Mouse (Mus musculus) induced T-regulatory cell, adult 2 months (primary cell): ENCODE results near the gene Man2a1.

Experiments used
- DNase-seq: peaks from one replicate; pipeline ENCODE4 v3.0.0-alpha.2; 2012; ENCODE audit warnings: low read depth

Man2a1 gene

DNA sequence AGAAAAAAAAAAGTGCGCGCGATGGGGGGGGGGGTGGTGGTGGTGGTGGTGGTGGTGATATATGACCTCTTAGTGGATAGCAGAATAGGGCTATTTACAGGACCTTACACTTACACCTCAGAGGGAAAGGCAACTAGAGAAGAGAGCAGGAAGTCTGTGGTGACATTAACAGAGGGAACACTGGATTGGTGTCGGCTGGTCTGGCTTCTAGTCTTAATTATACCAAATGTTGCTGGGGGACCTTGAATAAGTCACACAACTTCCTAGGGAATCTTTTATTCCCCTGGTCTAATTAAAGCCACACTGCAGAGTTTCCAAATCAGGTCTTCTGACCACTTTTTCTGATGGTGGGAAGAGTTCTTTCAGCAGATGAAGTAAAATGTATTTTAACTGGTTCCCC, 163.0 kb downstream of the Man2a1 start:
- DNase-seq = no peak

DNA sequence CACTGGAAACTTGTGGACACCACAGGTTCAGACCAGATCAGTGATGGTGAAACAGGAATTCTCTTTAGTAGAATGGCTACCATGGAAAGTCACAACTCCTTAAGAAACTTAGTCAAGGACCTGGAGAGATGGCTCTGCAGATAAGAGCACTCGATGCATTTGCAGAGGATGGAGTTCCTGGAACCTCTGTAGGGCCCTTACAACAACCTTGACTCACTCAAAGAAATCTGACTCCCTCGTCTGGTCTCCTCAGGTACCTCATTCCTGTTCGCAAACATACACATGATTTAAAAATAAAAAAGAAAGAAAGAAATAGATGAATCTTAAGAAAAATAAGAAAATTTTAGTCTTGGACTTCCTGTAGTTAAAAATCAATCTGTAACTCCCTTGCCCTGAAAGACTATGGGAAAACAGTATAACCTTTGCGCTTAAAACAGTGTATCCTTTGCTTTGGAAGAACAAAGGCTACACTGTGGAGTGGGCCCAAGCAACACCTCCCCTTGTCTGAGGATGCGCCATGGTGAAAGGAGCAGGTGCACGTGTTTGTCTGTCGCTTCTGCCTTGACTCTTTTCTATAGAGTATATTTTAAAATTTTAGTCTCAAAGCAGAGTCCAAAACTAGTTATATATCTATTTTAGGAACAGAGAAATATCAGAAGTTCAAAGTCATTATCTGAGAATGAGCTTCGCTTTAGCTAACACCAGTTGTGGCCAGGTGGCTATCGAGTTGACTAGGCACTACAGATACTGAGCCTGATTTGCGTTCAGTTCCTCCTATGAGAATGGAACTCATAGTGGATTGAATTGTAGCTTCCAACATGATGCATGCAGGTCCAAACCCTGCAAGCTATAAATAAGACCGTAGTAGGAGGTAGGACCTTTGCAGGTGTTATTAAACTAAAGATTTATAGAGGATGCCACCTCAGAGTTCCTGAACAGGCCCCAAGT, 163.9 kb downstream of the Man2a1 start:
- no peak for DNase-seq

DNA sequence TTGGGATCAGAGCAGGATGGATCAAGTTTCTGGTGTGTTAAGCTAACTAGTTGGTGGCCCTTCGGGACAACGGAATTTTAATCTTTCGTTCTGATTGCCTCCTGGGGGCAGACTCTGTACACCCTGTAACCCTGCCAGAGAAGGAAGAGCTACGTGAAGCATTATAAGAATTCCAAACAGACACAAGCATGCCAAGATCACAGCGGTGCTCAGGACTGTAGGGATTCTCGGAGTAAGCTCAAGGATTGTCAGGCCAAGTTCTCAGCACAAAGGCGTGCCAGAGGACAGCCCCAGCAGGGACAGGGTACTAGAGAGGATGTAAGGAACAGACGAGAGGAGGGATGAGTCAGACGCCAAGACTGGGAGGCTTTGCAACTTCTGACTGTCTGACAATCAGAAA, 164.8 kb downstream of the Man2a1 start:
- DNase-seq = no peak

DNA sequence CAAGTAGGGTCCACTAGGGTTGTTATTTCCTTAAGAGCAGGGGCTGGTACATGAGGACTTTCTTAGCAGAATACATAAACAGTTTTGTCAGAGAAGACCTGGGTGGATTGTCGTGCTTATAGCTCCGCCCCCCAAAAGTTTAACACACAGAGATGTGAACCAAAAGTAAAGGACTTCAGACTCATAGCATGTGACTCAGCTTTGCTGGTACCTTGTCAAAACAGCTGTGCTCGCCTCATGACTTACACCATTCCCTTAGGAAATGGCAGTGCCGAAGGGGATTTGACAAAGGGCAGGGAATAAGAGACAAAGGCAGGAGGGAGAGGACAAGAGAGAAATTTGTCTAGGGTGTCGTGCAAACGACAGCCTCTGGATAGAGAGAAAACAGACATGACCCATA, 166.0 kb downstream of the Man2a1 start:
- DNase-seq = no peak

DNA sequence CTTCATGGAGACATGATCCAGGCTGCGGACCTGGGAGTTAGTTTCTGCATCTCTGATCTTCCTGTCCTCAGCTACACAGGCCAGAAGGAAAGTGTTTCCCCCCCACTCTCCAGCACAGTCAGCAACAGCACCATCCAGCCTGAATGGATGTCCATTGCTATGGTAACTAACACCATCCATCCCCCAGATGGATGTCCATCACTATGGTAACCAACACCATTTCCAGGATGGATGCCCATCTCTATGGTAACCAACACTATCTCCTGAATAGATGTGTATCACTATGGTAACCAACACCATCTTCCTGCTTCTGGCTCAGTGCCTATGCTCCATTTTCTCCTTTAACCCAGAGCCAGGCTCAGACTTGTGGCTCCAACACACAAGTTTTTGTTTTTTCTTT, 169.7 kb downstream of the Man2a1 start:
- DNase-seq = no peak

DNA sequence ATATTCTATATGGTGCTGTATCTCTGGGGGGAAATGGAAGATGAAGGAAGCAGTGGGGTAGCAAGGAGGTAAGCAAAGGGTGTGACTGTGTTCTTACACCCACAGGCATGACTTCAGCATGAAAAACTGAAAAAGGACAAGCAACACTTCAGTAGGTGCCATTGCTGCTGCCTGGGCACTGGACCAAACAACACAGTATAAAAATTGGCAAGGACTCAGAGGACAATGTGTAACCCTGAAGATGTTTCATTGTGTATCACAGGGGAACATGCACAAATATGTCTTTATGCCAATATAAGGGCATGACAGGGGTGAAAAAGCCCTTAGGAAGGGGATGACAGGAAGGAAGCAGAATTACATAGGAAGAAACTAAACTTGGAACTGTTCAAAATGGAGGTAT, 172.1 kb downstream of the Man2a1 start:
- DNase-seq = no peak

DNA sequence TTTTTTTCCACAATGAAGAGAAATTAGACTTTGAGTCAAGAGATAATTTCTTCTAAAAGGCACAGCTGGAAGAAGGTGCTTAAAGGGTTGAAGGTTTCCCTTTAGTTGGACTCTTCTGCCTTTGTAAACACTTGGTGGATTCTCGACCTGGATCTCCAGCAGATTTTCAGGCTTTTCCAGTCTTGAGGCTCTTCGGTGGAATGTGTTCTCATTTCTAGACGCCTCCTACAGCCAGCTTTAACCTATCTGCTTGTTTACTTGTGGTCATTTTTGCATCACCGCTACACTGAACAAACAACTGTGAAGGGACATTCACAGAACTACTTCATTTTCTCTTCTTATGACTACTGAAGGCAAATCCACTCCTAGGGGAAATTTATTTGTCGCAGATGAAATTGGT, 173.7 kb downstream of the Man2a1 start:
- no peak for DNase-seq

DNA sequence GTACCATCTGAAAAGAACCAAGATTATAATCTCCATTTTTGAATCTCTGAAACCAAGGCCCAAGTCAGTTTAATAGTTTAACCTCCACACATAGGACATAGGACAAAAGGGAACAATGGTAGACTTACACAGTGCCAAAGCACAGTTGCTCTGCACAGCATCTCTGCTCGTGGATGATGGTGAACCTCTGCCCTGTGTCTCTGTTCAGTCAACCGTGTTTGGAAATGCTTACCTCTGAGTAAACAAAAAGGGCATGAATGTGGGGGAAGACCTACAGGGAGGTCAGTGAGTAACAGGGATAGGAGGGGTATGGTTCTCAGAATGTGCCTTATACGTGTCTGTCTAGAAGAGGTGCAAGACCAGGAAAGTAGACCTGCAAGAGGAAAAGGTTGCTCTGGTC, 177.8 kb downstream of the Man2a1 start:
- DNase-seq = no peak

DNA sequence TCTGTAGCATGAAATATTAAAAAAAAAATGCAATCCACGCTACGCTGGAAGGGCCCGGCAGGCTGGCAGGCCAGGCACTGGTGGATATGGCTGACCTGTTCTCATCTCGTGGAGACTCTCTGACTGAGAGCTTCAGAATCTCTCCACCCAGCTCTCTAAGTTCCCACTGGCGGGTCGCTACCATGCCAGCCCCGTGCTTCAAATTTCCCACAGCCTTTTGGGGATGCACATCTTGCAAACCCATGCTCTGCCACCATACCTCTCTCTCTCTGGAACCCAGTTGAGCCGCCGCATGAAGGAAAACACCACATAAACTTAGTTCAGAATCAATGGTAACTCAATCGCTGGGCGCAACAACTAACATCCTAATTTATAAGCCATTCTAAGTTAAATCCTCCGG, 178.2 kb downstream of the Man2a1 start:
- no peak for DNase-seq

DNA sequence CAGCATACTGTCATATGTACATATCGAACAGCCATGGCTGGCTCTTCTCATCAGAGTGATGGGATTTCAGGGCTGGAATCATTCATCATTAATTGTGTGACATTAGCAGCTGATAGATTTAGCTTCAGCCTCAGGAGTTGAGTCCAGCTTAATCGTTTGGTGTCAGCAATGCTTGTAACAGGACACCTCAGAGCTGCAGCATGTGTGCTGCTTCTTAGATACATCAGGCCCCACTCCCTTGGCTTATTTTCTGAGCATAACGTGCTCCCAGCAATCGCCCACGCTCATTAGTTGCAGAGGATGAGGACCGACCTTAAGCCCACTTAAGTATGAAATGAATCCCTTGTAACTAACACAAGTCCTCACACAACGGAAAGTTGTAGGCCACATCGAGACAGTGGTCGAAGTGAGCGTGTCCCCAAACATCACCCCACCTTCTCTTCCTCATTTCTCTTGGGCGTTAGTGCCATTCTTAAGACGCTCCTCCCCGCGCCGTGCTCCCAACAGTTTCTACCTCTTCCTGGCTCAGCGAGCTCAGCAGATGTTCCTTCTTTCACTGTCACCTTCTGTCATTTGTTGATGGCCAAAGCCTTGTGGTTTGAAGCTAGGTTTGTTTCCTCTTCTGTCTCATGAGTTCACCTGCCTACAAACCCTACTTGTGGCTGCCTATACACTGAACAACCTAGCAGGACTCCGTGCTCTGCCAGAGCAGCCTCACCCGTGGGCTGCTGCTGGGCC, 180.4 kb downstream of the Man2a1 start:
- no peak for DNase-seq

DNA sequence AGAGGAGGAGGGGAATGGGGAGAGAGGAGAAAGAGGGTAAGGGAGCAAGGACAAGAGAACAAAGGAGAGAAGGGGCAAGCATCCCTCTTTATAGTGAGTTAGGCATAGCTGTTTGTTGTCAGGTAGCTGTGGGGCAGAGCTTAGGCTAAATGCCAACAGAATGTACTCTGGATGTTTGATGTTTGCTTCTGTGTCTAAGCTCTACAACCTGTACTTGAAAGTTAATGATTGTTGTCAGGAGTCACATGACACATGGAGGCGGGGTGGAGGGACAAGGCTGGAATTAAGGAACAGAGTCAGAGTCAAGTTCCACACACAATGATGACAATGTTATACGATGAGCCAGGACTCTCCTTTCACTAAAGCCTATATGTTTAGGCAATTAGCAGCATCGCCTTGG, 181.8 kb downstream of the Man2a1 start:
- DNase-seq = no peak

DNA sequence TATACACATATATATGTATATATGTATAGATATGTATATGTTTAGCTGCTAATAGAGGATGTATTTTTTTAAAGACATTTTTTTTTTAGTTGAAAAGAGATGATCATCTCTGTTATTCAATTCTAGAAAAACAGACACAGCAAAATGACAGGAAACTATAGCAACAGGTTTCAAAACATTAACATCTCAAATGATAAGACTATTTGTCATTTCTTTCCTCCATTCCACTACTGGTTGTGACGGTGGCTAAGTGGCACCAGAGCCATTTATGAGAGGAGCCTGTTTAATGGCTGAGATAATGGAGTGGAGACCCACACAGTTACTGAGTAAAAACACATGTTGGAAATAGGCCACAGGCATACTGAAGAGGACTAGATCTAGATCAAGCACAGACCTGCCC, 185.4 kb downstream of the Man2a1 start:
- DNase-seq = peak; percentile 39

DNA sequence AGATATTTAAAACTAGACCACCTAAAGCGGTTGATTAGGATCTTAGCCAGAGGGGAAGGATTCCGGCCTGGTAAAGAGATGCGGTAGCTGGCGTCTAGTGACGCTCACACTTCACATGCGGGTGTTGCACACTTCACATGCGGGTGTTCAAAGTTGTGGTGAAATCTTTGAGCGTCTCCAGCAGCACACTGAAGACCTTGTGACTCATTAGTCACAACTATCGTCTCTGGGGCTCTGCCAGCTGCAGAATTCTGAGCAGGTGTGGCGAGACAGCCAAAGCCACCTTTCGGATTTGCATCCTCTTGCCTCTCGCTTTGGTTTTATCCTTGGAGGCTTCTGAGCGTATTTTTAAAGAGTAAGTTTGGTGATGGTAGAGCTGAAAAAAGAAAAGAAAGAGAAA, 187.8 kb downstream of the Man2a1 start:
- no peak for DNase-seq

DNA sequence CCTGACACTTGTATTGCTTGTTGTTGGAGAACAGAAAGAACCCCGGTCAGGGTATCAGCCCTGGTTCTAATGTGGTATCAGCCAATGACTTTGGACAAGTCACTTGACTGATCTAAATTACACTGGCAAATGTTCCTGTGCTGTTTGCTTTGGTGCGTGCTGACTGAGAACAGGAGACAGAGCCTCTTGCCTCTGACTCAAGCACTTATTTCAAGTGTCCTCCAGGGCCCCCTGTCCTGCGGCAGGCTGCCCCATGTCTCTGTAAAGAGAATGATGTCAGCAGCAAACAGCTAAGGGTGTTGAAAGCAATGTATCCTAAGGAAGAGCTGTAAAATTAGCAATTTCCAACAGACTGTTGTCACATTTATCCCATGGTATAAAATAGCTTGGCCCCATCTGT, 188.6 kb downstream of the Man2a1 start:
- no peak for DNase-seq

DNA sequence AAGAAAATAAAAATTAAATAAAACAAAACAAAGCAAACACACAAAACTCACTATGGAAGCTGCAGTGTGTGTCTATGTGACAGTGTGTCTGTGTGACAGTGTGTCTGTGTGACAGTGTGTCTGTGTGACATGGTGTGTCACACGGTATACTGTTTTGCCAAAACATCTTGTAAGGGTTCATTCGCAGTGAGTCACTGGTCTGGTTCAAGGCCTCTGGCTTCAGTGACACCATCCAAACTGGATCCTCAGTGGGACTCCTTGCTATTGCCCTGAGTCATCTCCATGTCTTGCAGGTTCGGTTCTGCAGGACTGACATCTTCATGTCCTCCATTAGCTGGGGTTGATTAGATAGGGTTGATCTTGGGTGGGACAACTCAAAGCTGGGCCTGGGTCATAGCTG, 191.5 kb downstream of the Man2a1 start:
- DNase-seq = no peak

DNA sequence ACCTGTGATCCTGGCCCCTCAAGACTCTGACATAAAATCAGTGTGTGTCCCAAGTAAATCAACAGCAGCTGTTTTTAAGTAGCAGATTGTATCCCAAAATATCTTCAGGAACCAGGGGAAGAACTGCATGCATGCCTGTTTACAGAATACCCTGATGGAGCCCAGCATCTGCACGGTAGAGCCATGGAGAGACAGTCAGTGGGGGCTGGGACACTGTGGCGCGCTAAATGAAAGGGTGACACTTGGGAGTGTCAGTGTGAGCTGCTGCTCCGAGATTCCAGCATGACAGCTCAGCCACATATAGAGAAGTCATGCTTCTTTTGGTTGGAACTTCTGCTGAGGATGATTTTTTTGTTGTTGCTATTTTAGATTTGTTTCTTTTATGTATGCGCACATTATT, 192.1 kb downstream of the Man2a1 start:
- DNase-seq = no peak

DNA sequence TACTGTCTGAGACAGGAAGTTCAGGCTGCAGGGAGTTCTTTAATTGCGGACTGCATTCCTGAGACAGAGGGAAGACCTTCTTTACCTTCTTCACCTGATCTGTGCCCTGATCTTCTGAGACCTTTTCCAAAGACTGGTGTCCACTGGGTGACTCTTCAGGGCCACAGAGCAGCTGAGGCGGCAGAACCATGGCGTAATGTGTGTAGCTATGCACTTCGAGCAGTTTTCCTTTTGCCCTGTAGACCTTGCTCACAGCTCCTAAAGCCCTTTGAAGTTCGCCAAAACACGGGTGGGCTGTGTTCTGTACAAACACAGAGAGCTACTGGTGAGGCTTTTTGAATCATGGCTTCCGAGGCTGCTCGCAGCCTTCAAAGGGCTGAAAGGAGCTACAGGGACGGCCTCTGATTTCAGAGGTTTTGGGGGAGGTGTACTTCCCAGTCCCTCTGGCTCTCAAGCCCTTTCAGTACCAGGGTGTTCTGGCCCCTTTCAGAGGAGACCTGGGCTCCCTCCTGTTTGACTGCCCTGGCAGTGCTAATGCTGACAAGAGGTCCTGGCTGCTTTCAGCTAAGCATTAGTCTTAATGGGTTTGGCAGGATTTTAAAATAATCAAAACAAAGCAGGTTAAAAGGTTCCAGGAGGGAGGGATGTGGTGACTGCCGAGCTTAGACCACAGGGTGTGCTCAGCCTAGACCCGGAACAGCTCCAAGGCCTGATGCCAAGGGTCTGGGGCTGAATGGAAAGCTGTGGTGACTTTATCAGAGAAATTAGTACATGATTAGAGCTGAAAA, 201.8 kb downstream of the Man2a1 start:
- DNase-seq = no peak

DNA sequence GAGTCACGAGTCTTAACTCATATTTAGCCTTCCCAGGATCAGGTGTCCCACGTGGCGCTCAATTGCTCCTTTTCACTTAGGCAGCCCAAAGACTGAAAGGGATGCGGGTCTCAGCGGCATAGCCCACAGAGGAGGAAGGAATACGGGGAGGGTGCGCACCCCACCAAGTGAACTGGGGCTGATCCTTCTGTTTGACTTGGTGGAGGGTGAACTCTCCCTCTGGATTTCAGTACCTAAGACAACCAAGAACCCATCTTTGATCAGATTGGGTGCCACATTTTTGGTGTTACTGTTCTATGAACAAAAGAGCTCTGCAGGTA, 202.4 kb downstream of the Man2a1 start:
- no peak for DNase-seq
